In the genomic region with DNA sequence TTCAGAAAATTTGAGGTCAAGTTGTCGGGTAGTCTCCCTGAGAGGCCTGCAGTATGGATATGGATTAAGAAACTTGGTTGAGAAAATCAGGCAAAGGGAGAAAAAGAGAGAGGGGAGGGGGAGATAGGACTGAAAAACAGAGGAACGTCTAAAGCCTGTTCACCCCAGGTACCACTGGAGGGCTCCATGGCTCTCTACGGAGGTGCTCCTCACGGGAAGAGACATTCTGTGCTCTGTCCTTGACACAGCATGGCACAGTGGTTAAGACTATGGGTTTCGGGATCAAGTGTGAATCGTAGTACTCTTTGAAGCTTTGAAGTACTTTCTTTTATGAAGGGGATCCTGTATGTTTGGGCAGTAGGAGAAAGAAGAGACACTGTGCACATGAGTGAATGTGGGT, we compare ENCODE assay signal across 11 mouse cellular contexts. TPM values are rescaled to one million over a fixed set of nuclear protein-coding genes. Genes with fewer than 3 reads are reported as not detected.
DNase-seq lines count a peak whose midpoint lies in the region; ATAC-seq and TF ChIP-seq lines count a peak whose summit lies in the region.
"Had no signal": no experiment of that assay in that cellular context is flagged by ENCODE, and none has a peak within 500 bp of the region (broad histone marks: within the 10 kb centered on the region; RNA-seq: fewer than 3 reads in every experiment).

No protein-coding gene starts in this region.

- H3K27ac ChIP-seq in hindbrain, embryonic 10.5 days, result no peak overlapping the region
- no peak overlapping the region for H3K27ac ChIP-seq in hindbrain, embryonic 12.5 days
- H3K27ac ChIP-seq in midbrain, embryonic 10.5 days (replicated peaks), result no peak overlapping the region
- no peak overlapping the region for H3K27ac ChIP-seq in midbrain, embryonic 13.5 days
- H3K27ac ChIP-seq in cortical plate, adult 2 months (ENCODE audit: insufficient read depth, low read length), result no peak overlapping the region

- H3K9me3 ChIP-seq in hindbrain, embryonic 10.5 days, result no peaks in the 10 kb centered on the region
- no peaks in the 10 kb centered on the region for H3K9me3 ChIP-seq in hindbrain, embryonic 12.5 days (replicated peaks)
- H3K9me3 ChIP-seq in midbrain, embryonic 10.5 days (replicated peaks), result no peaks in the 10 kb centered on the region
- H3K9me3 ChIP-seq in midbrain, embryonic 13.5 days, result no peaks in the 10 kb centered on the region
- H3K9me3 ChIP-seq: megakaryocyte, embryonic 14.5 days had no signal

- peaks cover 27% of the 10 kb centered on the region for H3K4me1 ChIP-seq in hindbrain, embryonic 10.5 days (replicated peaks)
- H3K4me1 ChIP-seq in hindbrain, embryonic 12.5 days, result peaks cover 25% of the 10 kb centered on the region
- peaks cover 37% of the 10 kb centered on the region for H3K4me1 ChIP-seq in midbrain, embryonic 10.5 days
- peaks cover 24% of the 10 kb centered on the region for H3K4me1 ChIP-seq in midbrain, embryonic 13.5 days (replicated peaks)
- H3K4me1 ChIP-seq in cortical plate, adult 2 months (ENCODE audit: control insufficient read depth, insufficient read depth, low read length), result peaks cover 2% of the 10 kb centered on the region; the same call in 1 of the 2 replicates

- WGBS in hindbrain, embryonic 10.5 days, result 35% methylated on average over 6 of the region's 6 CpGs
- 30% methylated on average over 6 of the region's 6 CpGs for whole genome bisulfite sequencing in hindbrain, embryonic 12.5 days
- 40% methylated on average over 6 of the region's 6 CpGs for WGBS in midbrain, embryonic 10.5 days
- 31% methylated on average over 6 of the region's 6 CpGs for WGBS in midbrain, embryonic 13.5 days

- TF ChIP-seq CTCF in cortical plate, adult 2 months (IDR thresholded peaks at IDR 0.05; ENCODE audit: extremely low read depth, insufficient read depth, low read length), result peak; percentile 52

- peaks cover 30% of the 10 kb centered on the region for H3K27me3 ChIP-seq in hindbrain, embryonic 10.5 days (ENCODE audit: insufficient read depth, poor library complexity, severe bottlenecking)
- H3K27me3 ChIP-seq in hindbrain, embryonic 12.5 days, result no peaks in the 10 kb centered on the region
- peaks cover 29% of the 10 kb centered on the region for H3K27me3 ChIP-seq in midbrain, embryonic 10.5 days (ENCODE audit: low read depth, poor library complexity, severe bottlenecking)
- H3K27me3 ChIP-seq in midbrain, embryonic 13.5 days, result no peaks in the 10 kb centered on the region

- no peak overlapping the region for H3K9ac ChIP-seq in hindbrain, embryonic 12.5 days
- H3K9ac ChIP-seq in midbrain, embryonic 13.5 days (replicated peaks), result no peak overlapping the region

- no peak for ATAC-seq in hindbrain, embryonic 12.5 days (ENCODE audit: low FRiP score)
- ATAC-seq in midbrain, embryonic 13.5 days, result no peak
- no peak for ATAC-seq in frontal cortex, adult (ENCODE audit: low TSS enrichment)
- no peak for ATAC-seq in megakaryocyte-erythroid progenitor cell, adult 5-6 weeks (replicated peaks; ENCODE audit: low FRiP score, low TSS enrichment, poor library complexity, severe bottlenecking)

- no peak for TF ChIP-seq POLR2A in cortical plate, adult 2 months (IDR thresholded peaks at IDR 0.05; ENCODE audit: extremely low read depth, insufficient read depth, low read length)

- peak; percentile 25 for DNase-seq in hindbrain, embryonic 10.5 days (ENCODE audit: low spot score)
- DNase-seq in midbrain, embryonic 10.5 days (ENCODE audit: low spot score), result peak; percentile 28
- DNase-seq in right cerebral cortex, postnatal 14 days, result peak; percentile 42
- DNase-seq: adrenal gland, adult 8-10 months had no signal

- H3K4me2 ChIP-seq in hindbrain, embryonic 12.5 days (replicated peaks), result no peak overlapping the region
- H3K4me2 ChIP-seq in midbrain, embryonic 13.5 days (replicated peaks), result no peak overlapping the region

- H3K36me3 ChIP-seq in hindbrain, embryonic 10.5 days, result no peaks in the 10 kb centered on the region
- no peaks in the 10 kb centered on the region for H3K36me3 ChIP-seq in hindbrain, embryonic 12.5 days
- H3K36me3 ChIP-seq in midbrain, embryonic 10.5 days, result no peaks in the 10 kb centered on the region
- no peaks in the 10 kb centered on the region for H3K36me3 ChIP-seq in midbrain, embryonic 13.5 days

- no peak overlapping the region for H3K4me3 ChIP-seq in hindbrain, embryonic 10.5 days
- H3K4me3 ChIP-seq in hindbrain, embryonic 12.5 days, result no peak overlapping the region
- no peak overlapping the region for H3K4me3 ChIP-seq in midbrain, embryonic 10.5 days
- no peak overlapping the region for H3K4me3 ChIP-seq in midbrain, embryonic 13.5 days (replicated peaks)
- H3K4me3 ChIP-seq in cortical plate, adult 2 months (ENCODE audit: insufficient read depth, low read length), result no peak overlapping the region
- H3K4me3 ChIP-seq: erythroblast, embryonic 14.5 days; megakaryocyte, embryonic 14.5 days had no signal

RNA-seq across cellular contexts. Expression of gene Nrcam, which starts 1.2 kb away (rescaled TPM):
- polyA plus RNA-seq in hindbrain, embryonic 10.5 days (2016; fragmentation: Nextera tagmentation; extraction: Ambion mirVana), result 24.2 and 46.9 TPM in 2 replicates
- 97.0 and 110 TPM in 2 replicates for polyA plus RNA-seq in hindbrain, embryonic 12.5 days (2016; fragmentation: Nextera tagmentation; extraction: Ambion mirVana)
- 31.8 and 51.7 TPM in 2 replicates for polyA plus RNA-seq in midbrain, embryonic 10.5 days (2016; fragmentation: Nextera tagmentation; extraction: Ambion mirVana)
- 134 and 146 TPM in 2 replicates for polyA plus RNA-seq in midbrain, embryonic 13.5 days (2015; fragmentation: Nextera tagmentation; extraction: Ambion mirVana)
- 178 and 188 TPM in 2 replicates for polyA plus RNA-seq in cortical plate, adult 2 months (2012; rRNA removed)
- total RNA-seq in megakaryocyte-erythroid progenitor cell, adult 5-6 weeks (2014; fragmentation: Nextera tagmentation), result 0.17 and 2.8 TPM in 2 replicates
- 5.0 TPM in 1 of 2 replicates, not detected in the other for total RNA-seq in megakaryocyte-erythroid progenitor cell, adult 5-6 weeks (2017)
- polyA plus RNA-seq: erythroblast, embryonic 14.5 days had no signal
